Mouse (Mus musculus) lung, embryonic 14.5 days (tissue): ENCODE results near the gene Utp3. TPM values are rescaled to one million over a fixed set of nuclear protein-coding genes. Genes with fewer than 3 reads are reported as not detected.

Experiments used
- ATAC-seq: fragments of 200-750 bp; cut with Nextera tagmentation; 2 replicates; pipeline ENCODE4 v1.8.0; 2017; ENCODE audit warnings: mild to moderate bottlenecking, moderate TSS enrichment, moderate library complexity; ENCODE audit not compliant: insufficient read depth
- DNase-seq: peaks from one replicate; pipeline ENCODE4 v3.0.0-alpha.2; 2015
- H3K27ac ChIP-seq: fragments of 300-500 bp; sonication (generic); 2 replicates; pipeline ENCODE4 v1.5.1; 2014; ENCODE audit warnings: low read depth, mild to moderate bottlenecking, moderate library complexity
- H3K27me3 ChIP-seq: fragments of 300-500 bp; sonication (generic); 2 replicates; pipeline ENCODE4 v1.6.1; 2014; ENCODE audit warnings: low read length, control low read depth; ENCODE audit not compliant: insufficient read depth
- H3K36me3 ChIP-seq: fragments of 300-500 bp; sonication (generic); 2 replicates; pipeline ENCODE4 v1.6.1; 2014; ENCODE audit warnings: control low read depth; ENCODE audit not compliant: insufficient read depth
- H3K4me1 ChIP-seq: fragments of 300-500 bp; sonication (generic); 2 replicates; pipeline ENCODE4 v1.6.1; 2014; ENCODE audit warnings: antibody characterized with exemption, control low read depth; ENCODE audit not compliant: insufficient read depth
- H3K4me2 ChIP-seq: fragments of 300-500 bp; sonication (generic); 2 replicates; pipeline ENCODE4 v1.6.1; 2014; ENCODE audit warnings: mild to moderate bottlenecking
- H3K4me3 ChIP-seq: fragments of 300-500 bp; sonication (generic); 2 replicates; pipeline ENCODE4 v1.5.1; 2014; ENCODE audit warnings: low read depth, low read length
- H3K9ac ChIP-seq: fragments of 300-500 bp; sonication (generic); 2 replicates; pipeline ENCODE4 v1.6.1; 2014
- H3K9me3 ChIP-seq: fragments of 300-500 bp; sonication (generic); 2 replicates; pipeline ENCODE4 v1.6.1; 2016; ENCODE audit warnings: low read depth, low read length, control low read depth
- CTCF ChIP-seq: IDR thresholded peaks from 2 replicates; pipeline ENCODE4 v1.5.1; 2016; ENCODE audit warnings: antibody characterized with exemption, low read depth
- WGBS: fragments of 180-500 bp; shearing (Covaris S2); extraction: QIAGEN DNeasy Blood & Tissue Kit; methylation state at CpG from one replicate; pipeline ENCODE4 v1.1.7; 2014; 5-methylcytosine and 5-hydroxymethylcytosine counted together
- polyA plus RNA-seq: library from polyadenylated mRNA; unstranded; fragments of >200 nt; fragmentation: Nextera tagmentation; extraction: Ambion mirVana; gene quantifications from 2 replicates; pipeline ENCODE4 v1.2.1, GENCODE M21; 2014

Gene Utp3
- polyA plus RNA-seq, 1 experiment from 2014 or later: 66.8 TPM

DNA sequence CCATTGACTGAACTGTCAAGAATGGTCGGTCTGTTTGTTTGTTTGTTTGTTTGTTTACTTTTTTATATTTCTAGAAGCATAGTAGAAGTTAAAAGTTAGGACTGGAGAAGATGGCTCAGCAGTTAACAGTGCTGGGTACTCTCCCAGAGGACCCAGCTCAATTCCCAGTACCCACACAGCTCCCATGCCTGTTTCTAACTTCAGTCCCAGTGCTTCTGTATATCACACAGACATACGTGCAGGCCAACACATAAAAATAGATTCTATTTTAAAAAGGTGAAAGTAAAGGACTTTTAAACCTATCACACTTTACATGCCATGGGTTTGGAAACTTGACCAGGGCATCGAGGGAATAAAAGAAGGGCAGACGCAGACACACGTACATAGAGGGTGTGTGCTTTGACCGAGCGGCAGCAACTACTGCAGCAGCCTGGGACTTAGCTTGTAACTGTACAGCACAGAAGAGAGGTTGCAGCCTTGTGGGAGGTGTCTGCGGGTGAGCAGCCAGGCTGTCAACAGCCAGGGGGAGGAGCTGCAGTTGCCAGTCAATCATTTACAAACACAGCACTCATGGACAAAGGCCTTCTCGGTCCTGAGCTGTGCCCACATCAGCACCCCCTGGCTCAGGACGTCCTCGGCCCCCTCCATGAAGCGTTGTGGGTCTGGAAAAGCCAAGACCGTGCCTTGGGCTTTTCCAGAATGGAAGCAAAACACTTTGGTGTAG lies 33.1 kb downstream of the Utp3 start:
- Histone ChIP-seq H3K4me3 (no peak overlapping the region), H3K27me3 (no peaks in the 10 kb centered on the region), H3K4me2 (0 out of 2 replicates have a peak overlapping the region, but pooled peaks have one; percentile 4), H3K36me3 (no peaks in the 10 kb centered on the region), H3K9me3 (no peaks in the 10 kb centered on the region), H3K9ac (no peak overlapping the region), H3K4me1 (peaks cover 16% of the 10 kb centered on the region), H3K27ac (no peak overlapping the region; the same call in 1 of the 2 replicates)
- ATAC-seq (peak; percentile 71; the same call in 1 of the 2 replicates), DNase-seq (peak; percentile 38)
- 37% methylated on average over 13 of the region's 13 CpGs for WGBS
- no peak for TF ChIP-seq CTCF

- Histone ChIP-seq H3K4me1 (peaks cover 16% of the 10 kb centered on the region), H3K27ac (no peak overlapping the region), H3K4me3 (no peak overlapping the region), H3K9me3 (no peaks in the 10 kb centered on the region), H3K36me3 (no peaks in the 10 kb centered on the region), H3K27me3 (no peaks in the 10 kb centered on the region), H3K4me2 (no peak overlapping the region), H3K9ac (no peak overlapping the region)
- no peak for ATAC-seq
- DNase-seq: no peak
- WGBS: 74% methylated on average over 5 of the region's 5 CpGs
- no peak for TF ChIP-seq CTCF
These were observed 34.2 kb downstream of the Utp3 start for GRCm38 (mm10) chr5:88588481-88588880.

DNA sequence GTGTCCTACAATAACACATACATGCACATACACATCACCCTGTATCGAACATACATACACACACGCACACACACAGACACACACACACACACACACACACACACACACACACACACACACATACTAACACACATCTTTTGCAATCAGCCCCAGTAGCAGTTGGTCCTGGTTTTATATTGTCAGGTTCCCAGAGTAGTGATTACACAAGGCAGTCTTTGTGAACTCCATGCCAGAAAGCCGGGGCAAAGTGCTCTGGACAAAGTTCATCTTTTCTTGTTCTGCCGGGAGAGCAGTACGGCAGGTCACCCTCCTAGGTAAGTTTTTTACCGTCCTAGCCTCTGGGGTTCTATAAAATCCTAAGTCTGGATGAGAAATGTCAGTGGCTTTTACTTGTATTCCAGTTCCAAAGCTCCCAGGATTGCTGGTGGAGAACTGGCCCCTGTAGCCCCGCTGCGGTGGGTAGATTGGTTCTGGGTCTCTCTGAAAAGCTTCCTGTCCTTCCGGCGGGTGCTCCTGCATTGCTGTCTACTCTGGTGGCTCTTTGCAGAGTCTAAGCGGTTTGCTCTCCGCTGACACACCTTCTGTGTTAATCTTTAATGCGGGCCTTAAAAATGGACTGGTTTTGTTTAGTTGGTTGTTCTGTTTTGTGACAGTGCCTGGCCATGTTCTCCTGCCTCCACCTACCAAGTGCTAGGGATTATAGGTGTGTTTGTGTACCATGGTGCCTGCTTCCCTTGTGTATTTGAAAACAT lies 39.3 kb downstream of the Utp3 start:
- ATAC-seq (no peak), DNase-seq (no peak)

DNA sequence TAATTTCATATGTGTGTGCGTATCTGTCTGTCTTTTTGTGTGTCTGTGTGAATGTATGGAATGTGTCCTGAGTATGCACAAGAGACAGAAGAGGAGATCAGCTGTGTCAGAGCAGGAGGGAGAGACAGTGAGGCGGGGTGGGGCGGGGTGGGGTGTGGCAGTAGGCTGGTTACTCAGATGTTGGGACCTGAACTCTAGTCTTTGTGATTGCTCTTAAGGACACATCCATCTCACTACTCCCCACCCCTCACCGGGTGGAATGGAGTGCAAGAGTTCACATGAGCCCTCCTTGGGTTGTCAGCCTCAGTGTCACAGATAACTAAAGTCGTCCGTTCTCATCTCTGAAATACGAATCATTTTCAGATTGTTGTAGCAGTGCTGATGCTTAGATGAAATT lies 39.9 kb downstream of the Utp3 start:
- ATAC-seq (no peak), DNase-seq (no peak)
- Histone ChIP-seq H3K27me3 (no peaks in the 10 kb centered on the region), H3K27ac (no peak overlapping the region), H3K9ac (no peak overlapping the region), H3K4me3 (no peak overlapping the region), H3K4me2 (no peak overlapping the region), H3K4me1 (no peaks in the 10 kb centered on the region), H3K9me3 (no peaks in the 10 kb centered on the region), H3K36me3 (no peaks in the 10 kb centered on the region)
- WGBS: 74% methylated on average over 7 of the region's 7 CpGs
- no peak for TF ChIP-seq CTCF

More for the DNA sequence above, 39.3 kb downstream of the Utp3 start:
- no peak for TF ChIP-seq CTCF
- no peaks in the 10 kb centered on the region for H3K27me3 ChIP-seq
- H3K4me3 ChIP-seq: no peak overlapping the region
- WGBS: 84% methylated on average over 13 of the region's 13 CpGs
- no peak overlapping the region for H3K4me2 ChIP-seq
- H3K9me3 ChIP-seq: no peaks in the 10 kb centered on the region
- no peaks in the 10 kb centered on the region for H3K36me3 ChIP-seq
- no peaks in the 10 kb centered on the region for H3K4me1 ChIP-seq
- no peak overlapping the region for H3K27ac ChIP-seq
- H3K9ac ChIP-seq: no peak overlapping the region

- no peaks in the 10 kb centered on the region for H3K4me1 ChIP-seq
- DNase-seq (peak; percentile 30), ATAC-seq (peak; percentile 38; the same call in 1 of the 2 replicates)
- 70% methylated on average over 5 of the region's 5 CpGs for WGBS
- H3K36me3 ChIP-seq: no peaks in the 10 kb centered on the region
- H3K9ac ChIP-seq: no peak overlapping the region
- H3K27ac ChIP-seq: no peak overlapping the region
- H3K4me3 ChIP-seq: no peak overlapping the region
- H3K9me3 ChIP-seq: no peaks in the 10 kb centered on the region
- no peaks in the 10 kb centered on the region for H3K27me3 ChIP-seq
- H3K4me2 ChIP-seq: no peak overlapping the region
- TF ChIP-seq CTCF: no peak
These were observed 41.5 kb downstream of the Utp3 start for GRCm38 (mm10) chr5:88595537-88596455.

DNA sequence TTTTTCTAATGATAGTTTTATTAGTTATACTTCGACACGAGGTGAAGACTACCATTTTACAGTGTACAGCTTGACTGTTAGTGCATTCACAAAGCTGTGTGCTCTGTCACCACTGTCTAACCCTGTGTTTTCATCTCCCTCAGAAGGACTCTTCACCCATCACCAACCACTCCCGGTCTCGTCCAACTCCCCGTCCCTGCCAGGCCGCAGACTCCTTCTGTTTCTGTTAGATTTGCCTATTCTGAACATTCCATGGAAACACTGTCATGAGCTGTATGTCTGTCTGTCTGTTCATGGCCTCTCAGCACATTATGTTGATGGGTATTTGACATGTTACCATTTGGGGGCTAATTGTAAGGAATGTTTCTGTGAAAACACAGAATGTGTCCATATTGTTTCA lies 44.7 kb downstream of the Utp3 start:
- H3K27ac ChIP-seq: no peak overlapping the region
- H3K27me3 ChIP-seq: no peaks in the 10 kb centered on the region
- no peak for TF ChIP-seq CTCF
- 78% methylated on average over 6 of the region's 6 CpGs for WGBS
- H3K9me3 ChIP-seq: no peaks in the 10 kb centered on the region
- no peaks in the 10 kb centered on the region for H3K4me1 ChIP-seq
- DNase-seq (no peak), ATAC-seq (no peak)
- H3K9ac ChIP-seq: no peak overlapping the region
- no peak overlapping the region for H3K4me2 ChIP-seq
- H3K36me3 ChIP-seq: no peaks in the 10 kb centered on the region
- no peak overlapping the region for H3K4me3 ChIP-seq

GRCm38 (mm10) chr5:88602030-88602429 lies 47.8 kb downstream of the Utp3 start:
- Histone ChIP-seq H3K27ac (no peak overlapping the region), H3K9ac (no peak overlapping the region), H3K9me3 (no peaks in the 10 kb centered on the region), H3K4me1 (no peaks in the 10 kb centered on the region), H3K4me3 (no peak overlapping the region), H3K4me2 (no peak overlapping the region), H3K27me3 (no peaks in the 10 kb centered on the region), H3K36me3 (no peaks in the 10 kb centered on the region)
- DNase-seq (no peak), ATAC-seq (no peak)
- TF ChIP-seq CTCF: no peak
- 75% methylated on average over 2 of the region's 2 CpGs for WGBS
